Mouse (Mus musculus) liver, embryonic 11.5 days (tissue): ENCODE results near the gene Methig1. TPM values are rescaled to one million over a fixed set of nuclear protein-coding genes. Genes with fewer than 3 reads are reported as not detected.
"Not testable (repeated sequence)": the region's sequence is repeated elsewhere in the genome, so short reads cannot be mapped to it uniquely, and the experiment has no call there.

ENCODE experiments used
- ATAC-seq: fragments of 200-750 bp; cut with Nextera tagmentation; replicated peaks from 2 replicates; pipeline ENCODE4 v1.8.0; 2017; ENCODE audit warnings: moderate number of reproducible peaks, mild to moderate bottlenecking, moderate TSS enrichment, moderate library complexity; ENCODE audit not compliant: low FRiP score
- DNase-seq: peaks from one replicate; pipeline ENCODE4 v3.0.0-alpha.2; 2017; ENCODE audit warnings: low spot score
- H3K27ac ChIP-seq: fragments of 300-500 bp; sonication (generic); 2 replicates; pipeline ENCODE4 v1.5.1; 2014; ENCODE audit warnings: mild to moderate bottlenecking, low read depth, low read length, control low read depth
- H3K27me3 ChIP-seq: fragments of 300-500 bp; sonication (generic); replicated peaks from 2 replicates; pipeline ENCODE4 v1.6.1; 2014; ENCODE audit warnings: low read length, mixed read lengths; ENCODE audit not compliant: control insufficient read depth, insufficient read depth
- H3K36me3 ChIP-seq: fragments of 300-500 bp; sonication (generic); 2 replicates; pipeline ENCODE4 v1.6.1; 2014; ENCODE audit warnings: mild to moderate bottlenecking, low read length, moderate library complexity, mixed read lengths; ENCODE audit not compliant: control insufficient read depth, insufficient read depth
- H3K4me1 ChIP-seq: fragments of 300-500 bp; sonication (generic); replicated peaks from 2 replicates; pipeline ENCODE4 v1.6.1; 2014; ENCODE audit warnings: low read length, mixed read lengths; ENCODE audit not compliant: control insufficient read depth, insufficient read depth
- H3K4me2 ChIP-seq: fragments of 300-500 bp; sonication (generic); 2 replicates; pipeline ENCODE4 v1.6.1; 2014; ENCODE audit warnings: mild to moderate bottlenecking, control low read depth, moderate library complexity
- H3K4me3 ChIP-seq: fragments of 300-500 bp; sonication (generic); 2 replicates; pipeline ENCODE4 v1.5.1; 2014; ENCODE audit warnings: low read depth, low read length, control low read depth
- H3K9ac ChIP-seq: fragments of 300-500 bp; sonication (generic); 2 replicates; pipeline ENCODE4 v1.6.1; 2014; ENCODE audit warnings: low read depth, low read length, control low read depth
- H3K9me3 ChIP-seq: fragments of 300-500 bp; sonication (generic); 2 replicates; pipeline ENCODE4 v1.6.1; 2016; ENCODE audit warnings: low read length, inconsistent platforms, mixed read lengths; ENCODE audit not compliant: control insufficient read depth
- WGBS: fragments of 180-500 bp; shearing (Covaris S2); extraction: QIAGEN DNeasy Blood & Tissue Kit; methylation state at CpG from one replicate; pipeline ENCODE4 v1.1.7; 2014; 5-methylcytosine and 5-hydroxymethylcytosine counted together
- polyA plus RNA-seq: library from polyadenylated mRNA; unstranded; fragments of >200 nt; fragmentation: Nextera tagmentation; extraction: Ambion mirVana; gene quantifications from 2 replicates; pipeline ENCODE4 v1.2.1, GENCODE M21; 2014

Methig1 gene
- polyA plus RNA-seq, 1 experiment from 2014 or later = not detected

DNA sequence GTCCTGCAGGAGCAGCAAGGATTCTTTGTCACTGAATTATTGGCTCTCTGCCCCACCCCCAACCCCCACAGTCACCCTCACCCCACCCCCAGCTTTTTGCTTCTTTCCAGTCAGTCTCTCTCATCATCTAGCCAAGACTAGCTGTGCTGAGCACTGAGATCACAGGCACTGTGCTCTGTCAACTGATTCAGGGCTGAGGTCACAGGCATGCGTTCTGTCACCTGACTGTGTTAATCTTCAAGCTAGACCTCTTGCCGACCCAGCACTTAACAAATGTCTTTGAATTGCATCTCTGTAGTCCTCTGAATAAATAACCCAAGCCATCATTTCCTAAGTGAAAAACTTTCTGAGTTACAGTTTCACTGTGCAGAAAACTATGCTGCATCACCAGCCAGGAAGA lies 3.5 kb upstream of the Methig1 start:
- H3K27me3 ChIP-seq = no peaks in the 10 kb centered on the region
- H3K4me1 ChIP-seq = no peaks in the 10 kb centered on the region
- no peaks in the 10 kb centered on the region for H3K36me3 ChIP-seq
- no peak overlapping the region for H3K4me2 ChIP-seq
- no peaks in the 10 kb centered on the region for H3K9me3 ChIP-seq
- no peak for DNase-seq
- no peak overlapping the region for H3K27ac ChIP-seq
- H3K4me3 ChIP-seq = no peak overlapping the region
- 48% methylated on average over 2 of the region's 2 CpGs for whole genome bisulfite sequencing
- H3K9ac ChIP-seq = no peak overlapping the region
- ATAC-seq = no peak

- no peak for DNase-seq
- H3K9me3 ChIP-seq = no peaks in the 10 kb centered on the region
- no peak overlapping the region for H3K9ac ChIP-seq
- H3K27ac ChIP-seq = no peak overlapping the region
- WGBS = 66% methylated on average over 6 of the region's 6 CpGs
- H3K4me2 ChIP-seq = no peak overlapping the region
- no peaks in the 10 kb centered on the region for H3K4me1 ChIP-seq
- no peaks in the 10 kb centered on the region for H3K36me3 ChIP-seq
- no peaks in the 10 kb centered on the region for H3K27me3 ChIP-seq
- no peak overlapping the region for H3K4me3 ChIP-seq
- no peak for ATAC-seq
Observed at GRCm38 (mm10) chr15:100351501-100352060, 1.4 kb upstream of the Methig1 start.

- not testable (repeated sequence) for H3K4me3 ChIP-seq, DNase-seq, H3K9ac ChIP-seq, H3K36me3 ChIP-seq, H3K4me2 ChIP-seq, H3K27ac ChIP-seq, H3K9me3 ChIP-seq, H3K27me3 ChIP-seq, ATAC-seq, H3K4me1 ChIP-seq
- 79% methylated on average over 20 of the region's 22 CpGs for WGBS
Observed at GRCm38 (mm10) chr15:100353399-100353798, 450 bp downstream of the Methig1 start.

DNA sequence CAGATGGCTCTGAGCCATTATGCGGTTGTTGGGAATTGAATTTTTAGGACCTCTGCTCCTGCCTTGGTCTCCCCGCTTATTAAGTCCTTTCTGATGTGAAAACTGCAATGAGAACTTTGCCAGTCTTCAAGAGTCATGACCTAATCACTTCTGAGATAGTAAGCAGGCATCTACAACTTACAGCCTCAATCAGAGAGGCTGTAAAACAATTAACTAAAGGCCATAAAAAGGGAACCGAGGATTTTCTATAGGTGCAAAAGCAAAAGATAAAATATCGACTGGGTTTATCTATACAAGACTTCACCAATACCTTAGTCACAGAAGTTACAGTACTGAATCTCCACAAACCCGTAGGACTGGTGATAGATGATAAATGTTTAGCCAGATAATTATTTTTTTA lies 2.9 kb downstream of the Methig1 start:
- Histone ChIP-seq H3K27ac (no peak overlapping the region), H3K9me3 (no peaks in the 10 kb centered on the region), H3K9ac (no peak overlapping the region), H3K4me2 (no peak overlapping the region), H3K4me3 (no peak overlapping the region), H3K36me3 (no peaks in the 10 kb centered on the region), H3K4me1 (no peaks in the 10 kb centered on the region), H3K27me3 (no peaks in the 10 kb centered on the region)
- no peak for DNase-seq
- no peak for ATAC-seq
- WGBS = 76% methylated on average over 5 of the region's 5 CpGs

GRCm38 (mm10) chr15:100364242-100364641 lies 11.3 kb downstream of the Methig1 start, which contains the start of gene Higd1c:
TSS of gene Higd1c (plus strand) at chr15:100364542.
- WGBS = 64% methylated on average over 7 of the region's 7 CpGs
- Histone ChIP-seq H3K4me3 (no peak within 1 kb of the TSS), H3K4me1 (no peaks in the 10 kb centered on the region), H3K4me2 (no peak within 1 kb of the TSS), H3K9ac (no peak within 1 kb of the TSS), H3K27me3 (no peaks in the 10 kb centered on the region), H3K27ac (no peak within 1 kb of the TSS), H3K36me3 (no peaks in the 10 kb centered on the region), H3K9me3 (no peaks in the 10 kb centered on the region)
- DNase-seq (no peak), ATAC-seq (no peak)

DNA sequence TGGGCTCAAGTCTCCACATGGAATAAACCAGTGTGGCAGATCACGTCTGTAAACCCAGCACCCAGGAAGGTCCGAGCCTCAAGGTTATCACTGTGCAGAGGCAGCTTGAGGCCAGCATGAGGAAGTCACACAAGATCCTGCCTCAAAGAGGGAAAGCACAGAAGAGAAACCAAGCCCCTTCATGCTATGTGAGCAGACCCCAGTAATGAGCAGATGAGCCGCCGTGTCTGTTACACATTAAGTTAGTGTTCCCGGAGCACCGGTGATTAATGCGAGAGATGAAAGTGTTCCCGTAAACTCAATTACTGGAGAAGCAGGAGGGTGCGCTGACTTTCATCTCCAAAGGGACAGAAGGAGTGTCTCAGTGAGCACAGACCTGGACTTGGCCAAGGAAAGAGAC lies 13.0 kb downstream of the Methig1 start:
- H3K4me2 ChIP-seq, H3K9me3 ChIP-seq, H3K4me1 ChIP-seq, H3K27me3 ChIP-seq, ATAC-seq, H3K9ac ChIP-seq, DNase-seq, H3K27ac ChIP-seq, H3K4me3 ChIP-seq, H3K36me3 ChIP-seq: not testable (repeated sequence)
- 74% methylated on average over 9 of the region's 9 CpGs for WGBS

GRCm38 (mm10) chr15:100367119-100367518 lies 14.2 kb downstream of the Methig1 start:
- Histone ChIP-seq H3K4me1 (no peaks in the 10 kb centered on the region), H3K4me3 (no peak overlapping the region), H3K27me3 (no peaks in the 10 kb centered on the region), H3K27ac (no peak overlapping the region), H3K9ac (no peak overlapping the region), H3K4me2 (no peak overlapping the region), H3K9me3 (no peaks in the 10 kb centered on the region), H3K36me3 (no peaks in the 10 kb centered on the region)
- WGBS = 77% methylated on average over 7 of the region's 7 CpGs
- no peak for ATAC-seq
- no peak for DNase-seq

DNA sequence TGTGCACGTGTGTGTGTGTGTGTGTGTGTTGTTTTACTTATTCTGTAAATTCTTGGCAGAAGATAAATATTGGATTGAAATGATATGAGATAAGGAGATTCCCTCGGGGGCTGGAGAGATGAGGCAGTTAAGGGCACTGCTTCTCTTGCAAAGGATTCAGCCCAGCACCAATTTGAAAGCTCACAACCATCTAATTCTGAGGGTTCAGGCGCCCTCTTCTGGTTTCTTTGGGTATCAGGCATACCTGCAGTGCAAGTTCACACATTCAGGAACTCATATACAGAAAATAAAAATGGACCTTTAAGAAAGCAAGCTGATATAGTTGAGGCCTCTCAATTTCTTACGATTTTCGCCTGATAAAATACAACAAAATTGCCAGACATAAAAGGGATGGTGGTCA lies 22.1 kb downstream of the Methig1 start:
- WGBS = 30% methylated on average over 5 of the region's 5 CpGs

DNA sequence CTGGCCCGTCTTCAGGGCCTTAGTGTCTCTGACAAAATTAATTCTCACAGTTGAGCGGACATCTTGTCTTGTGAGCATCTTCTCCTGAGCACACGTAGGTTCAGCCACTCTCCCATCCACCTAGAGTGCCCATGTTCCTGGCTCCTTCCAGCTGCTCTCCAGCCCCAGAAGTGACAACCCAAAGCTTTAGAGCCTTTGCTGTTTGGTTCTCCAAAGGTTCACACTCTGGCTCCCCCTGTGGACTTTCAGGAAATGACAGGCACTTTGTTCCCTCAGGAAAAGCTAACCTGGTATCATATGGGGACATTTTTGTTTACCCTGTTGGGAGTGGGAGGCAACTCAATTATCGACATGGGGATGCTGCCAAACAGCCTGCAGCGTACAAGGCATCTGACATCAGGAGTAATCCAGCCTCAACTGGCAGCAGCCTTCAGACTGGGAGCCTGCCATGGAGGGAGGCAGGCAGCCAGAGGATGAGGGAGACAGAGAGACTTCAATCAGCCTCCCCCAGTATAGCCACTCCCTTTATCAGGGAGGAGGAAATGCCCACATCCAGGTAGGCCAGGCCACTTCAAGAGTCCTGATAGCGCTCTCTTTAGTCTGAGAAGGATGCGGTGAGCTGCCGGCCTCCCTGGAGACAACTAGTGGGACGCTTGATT lies 25.0 kb downstream of the Methig1 start:
- H3K9me3 ChIP-seq, ATAC-seq, H3K36me3 ChIP-seq, H3K4me3 ChIP-seq, H3K27me3 ChIP-seq, DNase-seq, H3K9ac ChIP-seq, H3K27ac ChIP-seq, H3K4me2 ChIP-seq, H3K4me1 ChIP-seq: not testable (repeated sequence)
- 28% methylated on average over 3 of the region's 9 CpGs for WGBS

More for the DNA sequence above, 22.1 kb downstream of the Methig1 start:
- ATAC-seq (no peak), DNase-seq (no peak)
- Histone ChIP-seq H3K27me3 (no peaks in the 10 kb centered on the region), H3K4me2 (no peak overlapping the region), H3K36me3 (no peaks in the 10 kb centered on the region), H3K4me1 (no peaks in the 10 kb centered on the region), H3K9ac (no peak overlapping the region), H3K4me3 (no peak overlapping the region), H3K9me3 (no peaks in the 10 kb centered on the region), H3K27ac (no peak overlapping the region)
